Mouse (Mus musculus) lung, adult 2 months (tissue): ENCODE measurements around the gene Spag6. TPM values are rescaled to one million over a fixed set of nuclear protein-coding genes. Genes with fewer than 3 reads are reported as not detected.

Source experiments
- DNase-seq: peaks from one replicate; pipeline ENCODE4 v3.0.0; 2022
- H3K4me1 ChIP-seq: fragments of 200-500 bp; 2 replicates; pipeline ENCODE4 v1.6.1; 2011; ENCODE audit warnings: low read length; ENCODE audit not compliant: control insufficient read depth, insufficient read depth
- H3K4me3 ChIP-seq: fragments of 200-500 bp; replicated peaks from 2 replicates; pipeline ENCODE3; 2011; ENCODE audit warnings: low read depth, mild to moderate bottlenecking, control low read depth, low read length; ENCODE audit errors: extremely low read depth
- CTCF ChIP-seq: fragments of 200-500 bp; IDR thresholded peaks from 2 replicates; pipeline ENCODE4 v1.5.1; 2011; ENCODE audit warnings: mild to moderate bottlenecking, low read length, control low read depth; ENCODE audit not compliant: insufficient read depth
- POLR2A ChIP-seq: fragments of 200-500 bp; IDR thresholded peaks from 2 replicates; pipeline ENCODE4 v1.6.1; 2011; ENCODE audit warnings: low read depth, mild to moderate bottlenecking, control low read depth, low read length, borderline replicate concordance; ENCODE audit errors: extremely low read depth
- WGBS: fragments of 180-500 bp; shearing (Covaris S2); methylation state at CpG from one replicate; pipeline ENCODE4 v1.1.7; 2018; 5-methylcytosine and 5-hydroxymethylcytosine counted together
- polyA plus RNA-seq: library from polyadenylated mRNA; depleted of rRNA; stranded (reverse); fragments of >200 nt; gene quantifications from 2 replicates; pipeline ENCODE4 v1.2.3, GENCODE M21; 2012

Gene Spag6
- polyA plus RNA-seq, 1 experiment, result 0.46 TPM

- TF ChIP-seq CTCF (no peak), POLR2A (no peak)
- 68% methylated on average over 2 of the region's 2 CpGs for WGBS
- Histone ChIP-seq H3K4me1 (peaks cover 4% of the 10 kb centered on the region), H3K4me3 (no peak overlapping the region)
- DNase-seq, result no peak
Measured at GRCm38 (mm10) chr2:18764846-18765245, 71.0 kb downstream of the Spag6 start.

- H3K4me3 ChIP-seq, result peak overlapping the region; percentile 86
- TF ChIP-seq POLR2A (no peak), CTCF (no peak)
Measured at GRCm38 (mm10) chr2:18765481-18766249, 71.8 kb downstream of the Spag6 start.

DNA sequence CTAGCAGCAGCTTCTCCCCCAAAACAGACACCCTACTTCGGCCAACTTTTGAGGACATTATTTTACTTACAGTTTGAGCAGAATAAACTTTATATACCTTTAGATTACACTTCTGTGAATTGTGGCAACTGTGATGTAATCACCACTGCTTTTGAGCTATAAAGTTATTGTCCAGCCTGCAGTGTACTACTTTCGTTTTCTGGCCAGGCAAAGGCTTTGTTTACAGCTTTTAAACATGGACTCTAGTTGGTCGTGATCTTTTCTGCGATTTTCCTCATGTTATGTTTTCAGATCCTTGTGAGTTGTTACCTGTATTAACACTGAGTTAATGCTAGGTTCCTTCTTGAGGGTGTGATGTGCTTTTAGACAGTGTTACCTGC is 72.6 kb downstream of the Spag6 start:
- Histone ChIP-seq H3K4me3 (peak overlapping the region; percentile 86), H3K4me1 (peaks cover 4% of the 10 kb centered on the region)
- 9% methylated on average over 4 of the region's 4 CpGs for WGBS
- DNase-seq, result no peak
- TF ChIP-seq CTCF (no peak), POLR2A (no peak)

More at GRCm38 (mm10) chr2:18765481-18766249, 71.8 kb downstream of the Spag6 start:
- DNase-seq, result peak; percentile 31
- peaks cover 4% of the 10 kb centered on the region for H3K4me1 ChIP-seq
- whole genome bisulfite sequencing, result 7% methylated on average over 12 of the region's 12 CpGs

- DNase-seq, result peak; percentile 86
- TF ChIP-seq CTCF, result no peak
- TF ChIP-seq POLR2A, result peak; percentile 97
- WGBS, result under 1% methylated on average over 56 of the region's 56 CpGs
- peaks cover 4% of the 10 kb centered on the region for H3K4me1 ChIP-seq
- peak overlapping the region; percentile 86 for H3K4me3 ChIP-seq
Measured at GRCm38 (mm10) chr2:18766821-18767541, 73.1 kb downstream of the Spag6 start.

DNA sequence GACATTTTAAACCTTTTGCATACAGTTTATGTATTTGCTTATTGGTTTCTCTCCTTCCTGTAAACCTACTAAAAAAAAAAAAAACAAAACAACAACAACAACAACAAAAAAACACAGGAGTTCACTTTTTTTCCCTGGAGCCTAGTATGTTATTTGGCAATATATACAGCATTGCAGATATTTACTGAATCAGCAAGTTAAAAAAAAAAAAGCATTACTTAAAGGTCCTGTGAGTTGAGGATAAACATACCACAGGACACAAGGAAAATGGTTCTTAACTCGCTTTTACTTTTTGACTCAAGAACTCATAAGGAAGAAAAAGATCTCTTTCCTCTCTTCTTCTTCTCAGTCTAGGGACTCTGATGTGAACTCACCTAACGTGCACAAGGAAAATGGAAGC is 74.6 kb downstream of the Spag6 start:
- Histone ChIP-seq H3K4me3 (no peak overlapping the region), H3K4me1 (peaks cover 4% of the 10 kb centered on the region)
- DNase-seq, result no peak
- 97% methylated on average over 2 of the region's 2 CpGs for WGBS
- no peak for TF ChIP-seq CTCF
- no peak for TF ChIP-seq POLR2A

- H3K4me1 ChIP-seq, result no peaks in the 10 kb centered on the region
- TF ChIP-seq POLR2A, result no peak
- no peak for TF ChIP-seq CTCF
- no peak for DNase-seq
- H3K4me3 ChIP-seq, result no peak overlapping the region
- WGBS, result 74% methylated on average over 8 of the region's 8 CpGs
Measured at GRCm38 (mm10) chr2:18772413-18772812, 78.6 kb downstream of the Spag6 start.

DNA sequence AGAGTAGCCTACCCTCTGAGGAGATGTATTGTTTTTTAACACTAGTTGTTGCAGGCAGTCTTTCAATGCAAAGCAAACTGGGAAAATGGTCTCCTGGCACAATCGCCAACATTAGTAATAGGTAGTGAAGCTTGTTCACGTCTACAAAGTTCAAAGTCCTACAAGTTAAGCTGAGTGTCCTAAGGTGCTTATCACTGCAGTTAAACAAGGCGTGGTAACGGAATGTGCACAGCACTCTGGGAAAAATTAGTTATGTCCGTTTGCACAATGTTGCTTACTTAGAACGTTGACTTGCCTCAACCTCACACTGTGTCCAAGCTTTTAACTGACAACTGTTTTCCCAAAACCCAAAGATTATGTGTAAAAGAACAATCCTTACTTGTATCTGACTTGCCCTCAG is 80.5 kb downstream of the Spag6 start:
- no peak overlapping the region for H3K4me3 ChIP-seq
- no peaks in the 10 kb centered on the region for H3K4me1 ChIP-seq
- WGBS, result 66% methylated on average over 6 of the region's 6 CpGs
- DNase-seq, result no peak
- TF ChIP-seq POLR2A (no peak), CTCF (no peak)

DNA sequence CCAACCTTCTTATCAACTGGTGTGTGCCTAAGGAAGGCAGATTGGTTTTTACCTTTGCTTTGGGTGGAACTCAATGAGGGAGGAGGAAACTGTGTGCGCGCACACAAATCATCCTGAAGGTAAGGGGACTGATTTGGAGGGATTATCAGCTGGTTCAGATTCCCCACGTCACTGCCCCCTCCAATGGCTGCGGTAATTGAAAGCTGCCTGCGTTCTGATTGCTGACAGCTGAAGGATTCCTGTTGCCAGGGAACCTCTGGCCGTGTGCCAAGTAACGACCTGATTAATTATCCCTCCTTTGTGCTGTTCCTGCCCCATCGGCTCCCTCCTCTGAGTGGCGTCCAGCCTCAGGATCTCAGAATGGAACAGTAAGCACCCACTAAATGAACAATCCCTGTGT is 84.4 kb downstream of the Spag6 start:
- Histone ChIP-seq H3K4me3 (no peak overlapping the region), H3K4me1 (no peaks in the 10 kb centered on the region)
- DNase-seq, result peak; percentile 12
- TF ChIP-seq POLR2A (no peak), CTCF (no peak)
- 22% methylated on average over 9 of the region's 9 CpGs for WGBS

DNA sequence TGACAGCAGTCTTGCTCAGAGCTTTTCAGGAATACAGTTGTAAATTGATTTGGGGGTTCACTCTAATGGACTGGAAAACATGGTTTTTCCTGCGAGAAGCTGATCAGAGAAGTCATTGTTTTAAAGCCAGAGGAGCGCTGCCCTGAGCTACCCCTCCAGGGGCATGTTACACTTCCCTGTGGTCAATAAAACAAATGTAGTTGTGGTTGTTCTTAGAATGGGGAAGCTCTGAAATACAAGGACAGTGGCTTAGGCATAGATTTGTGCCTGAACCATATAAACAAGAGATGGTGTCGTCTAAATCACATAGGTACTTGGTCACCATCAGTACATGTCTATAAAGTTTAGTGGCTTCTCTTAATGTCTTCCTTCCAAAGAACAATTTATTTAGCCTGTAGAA is 86.0 kb downstream of the Spag6 start:
- no peak for TF ChIP-seq CTCF
- no peak for TF ChIP-seq POLR2A
- Histone ChIP-seq H3K4me3 (no peak overlapping the region), H3K4me1 (no peaks in the 10 kb centered on the region)
- no peak for DNase-seq
- WGBS, result 85% methylated on average over 3 of the region's 3 CpGs

GRCm38 (mm10) chr2:18781296-18781695 is 87.5 kb downstream of the Spag6 start:
- Histone ChIP-seq H3K4me3 (no peak overlapping the region), H3K4me1 (no peaks in the 10 kb centered on the region)
- WGBS, result 83% methylated on average over 7 of the region's 7 CpGs
- TF ChIP-seq POLR2A, result no peak
- no peak for TF ChIP-seq CTCF
- DNase-seq, result no peak
